Mouse (Mus musculus) CD4-positive naive resting alpha-beta T cell, adult 76 days (primary cell): ENCODE data around the gene Vgll4. TPM values are rescaled to one million over a fixed set of nuclear protein-coding genes. Genes with fewer than 3 reads are reported as not detected.

Experiments used
- total RNA-seq: library from RNA; stranded (reverse); gene quantifications from one replicate; pipeline ENCODE4 v1.2.4, GENCODE M21; 2023

Gene Vgll4
- 227 TPM for total RNA-seq

GRCm38 (mm10) chr6:114969213-114970120 lies at the start of gene Vgll4:
TSS of gene Vgll4 (minus strand) at chr6:114969994.

Other genes starting within 250 kb of the Vgll4 start
- 15.7 TPM for gene Tamm41, start 67.9 kb upstream of the Vgll4 start, total RNA-seq
- gene Syn2, start 164.9 kb upstream of the Vgll4 start, total RNA-seq: not detected